Mouse (Mus musculus) forebrain, postnatal 0 days (tissue): ENCODE measurements around the gene Rufy2. TPM values are rescaled to one million over a fixed set of nuclear protein-coding genes. Genes with fewer than 3 reads are reported as not detected.
"Not testable (repeated sequence)": the region's sequence is repeated elsewhere in the genome, so short reads cannot be mapped to it uniquely, and the experiment has no call there.

Experiments used
- ATAC-seq: fragments of 200-750 bp; cut with Nextera tagmentation; 2 replicates; pipeline ENCODE4 v1.8.0; 2017; ENCODE audit warnings: mild to moderate bottlenecking, moderate library complexity
- DNase-seq: peaks from one replicate; pipeline ENCODE4 v3.0.0-alpha.2; 2015
- H3K27ac ChIP-seq: fragments of 300-500 bp; sonication (generic); 2 replicates; pipeline ENCODE4 v1.5.1; 2014; ENCODE audit warnings: low read depth, mild to moderate bottlenecking, antibody characterized with exemption, low read length, moderate library complexity, mixed read lengths
- H3K27me3 ChIP-seq: fragments of 300-500 bp; sonication (generic); 2 replicates; pipeline ENCODE4 v1.6.1; 2014; ENCODE audit warnings: mild to moderate bottlenecking, low read length, mixed read lengths; ENCODE audit not compliant: insufficient read depth
- H3K36me3 ChIP-seq: fragments of 300-500 bp; sonication (generic); 2 replicates; pipeline ENCODE4 v1.6.1; 2014; ENCODE audit warnings: mild to moderate bottlenecking, moderate library complexity; ENCODE audit not compliant: insufficient read depth
- H3K4me1 ChIP-seq: fragments of 300-500 bp; sonication (generic); 2 replicates; pipeline ENCODE4 v1.6.1; 2014; ENCODE audit warnings: antibody characterized with exemption; ENCODE audit not compliant: insufficient read depth
- H3K4me2 ChIP-seq: fragments of 300-500 bp; sonication (generic); 2 replicates; pipeline ENCODE4 v1.6.1; 2014; ENCODE audit warnings: low read depth, mild to moderate bottlenecking, moderate library complexity
- H3K4me3 ChIP-seq: fragments of 300-500 bp; sonication (generic); 2 replicates; pipeline ENCODE4 v1.5.1; 2014; ENCODE audit warnings: low read depth, low read length, mixed read lengths
- H3K9ac ChIP-seq: fragments of 300-500 bp; sonication (generic); 2 replicates; pipeline ENCODE4 v1.6.1; 2014; ENCODE audit warnings: mild to moderate bottlenecking
- H3K9me3 ChIP-seq: fragments of 300-500 bp; sonication (generic); 2 replicates; pipeline ENCODE4 v1.6.1; 2016; ENCODE audit warnings: low read length
- CTCF ChIP-seq: sonication (generic); IDR thresholded peaks from 2 replicates; pipeline ENCODE4 v1.5.1; 2016; ENCODE audit warnings: antibody characterized with exemption, control low read depth, low read depth
- WGBS: fragments of 180-500 bp; shearing (Covaris S2); extraction: QIAGEN DNeasy Blood & Tissue Kit; methylation state at CpG from one replicate; pipeline ENCODE4 v1.1.7; 2014; 5-methylcytosine and 5-hydroxymethylcytosine counted together
- polyA plus RNA-seq: library from polyadenylated mRNA; unstranded; fragments of >200 nt; fragmentation: Nextera tagmentation; extraction: Ambion mirVana; gene quantifications from 2 replicates; pipeline ENCODE4 v1.2.1, GENCODE M21; 2015
- total RNA-seq: library from RNA; depleted of rRNA; stranded (reverse); fragments of >200 nt; gene quantifications from 2 replicates; pipeline ENCODE4 v1.2.3, GENCODE M21; 2014

The Rufy2 gene
- total and polyA plus RNA-seq, 2 experiments from 2014 or later = 55.6 to 58.6 TPM

DNA sequence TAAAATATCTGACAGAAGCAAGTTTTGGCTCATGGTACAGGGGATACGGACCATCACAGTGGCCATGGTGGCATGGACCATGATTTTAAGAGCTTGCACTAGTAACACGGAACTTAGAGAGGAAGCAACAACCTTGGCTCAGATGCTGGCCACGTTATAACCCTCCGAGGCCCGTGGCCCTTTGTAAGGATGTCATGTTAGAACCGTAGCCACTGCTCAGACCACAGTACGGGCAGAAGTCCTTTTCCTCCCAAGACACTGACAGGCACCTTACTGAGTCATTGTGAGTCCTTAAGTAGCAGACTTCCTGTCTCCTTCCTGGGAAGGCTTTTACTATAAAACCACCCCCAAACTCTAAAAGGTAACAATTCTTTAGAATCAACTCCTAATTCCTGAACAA is 71.2 kb downstream of the Rufy2 start:
- ATAC-seq = no peak
- whole genome bisulfite sequencing = 70% methylated on average over 7 of the region's 7 CpGs
- no peaks in the 10 kb centered on the region for H3K36me3 ChIP-seq
- H3K4me2 ChIP-seq = no peak overlapping the region
- no peak overlapping the region for H3K27ac ChIP-seq
- no peaks in the 10 kb centered on the region for H3K4me1 ChIP-seq
- TF ChIP-seq CTCF = no peak
- DNase-seq = no peak
- H3K4me3 ChIP-seq = no peak overlapping the region
- H3K9ac ChIP-seq = no peak overlapping the region
- H3K9me3 ChIP-seq = no peaks in the 10 kb centered on the region
- H3K27me3 ChIP-seq = no peaks in the 10 kb centered on the region

DNA sequence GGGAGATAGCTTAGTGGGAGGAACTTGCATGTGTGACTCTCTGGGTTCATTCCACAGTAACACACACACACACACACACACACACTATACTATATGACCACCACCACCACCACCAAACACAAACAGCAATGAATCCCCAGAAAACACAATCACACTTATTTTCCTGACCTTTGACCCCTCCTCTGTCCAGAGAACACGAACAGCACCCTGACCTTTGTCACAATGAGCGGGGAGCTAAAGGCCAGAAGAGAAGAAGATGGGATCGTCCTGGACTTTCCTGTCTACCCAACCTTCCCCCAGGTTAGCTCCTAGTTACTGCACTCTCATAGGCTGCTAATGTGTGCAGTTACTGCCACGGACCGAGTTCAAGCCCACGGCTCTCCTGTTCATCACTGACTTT is 72.0 kb downstream of the Rufy2 start:
- H3K27me3 ChIP-seq = no peaks in the 10 kb centered on the region
- no peak overlapping the region for H3K27ac ChIP-seq
- DNase-seq (no peak), ATAC-seq (no peak)
- no peak for TF ChIP-seq CTCF
- H3K4me2 ChIP-seq = no peak overlapping the region
- WGBS = 87% methylated on average over 6 of the region's 6 CpGs
- no peak overlapping the region for H3K4me3 ChIP-seq
- no peak overlapping the region for H3K9ac ChIP-seq
- H3K36me3 ChIP-seq = no peaks in the 10 kb centered on the region
- H3K4me1 ChIP-seq = no peaks in the 10 kb centered on the region
- no peaks in the 10 kb centered on the region for H3K9me3 ChIP-seq

DNA sequence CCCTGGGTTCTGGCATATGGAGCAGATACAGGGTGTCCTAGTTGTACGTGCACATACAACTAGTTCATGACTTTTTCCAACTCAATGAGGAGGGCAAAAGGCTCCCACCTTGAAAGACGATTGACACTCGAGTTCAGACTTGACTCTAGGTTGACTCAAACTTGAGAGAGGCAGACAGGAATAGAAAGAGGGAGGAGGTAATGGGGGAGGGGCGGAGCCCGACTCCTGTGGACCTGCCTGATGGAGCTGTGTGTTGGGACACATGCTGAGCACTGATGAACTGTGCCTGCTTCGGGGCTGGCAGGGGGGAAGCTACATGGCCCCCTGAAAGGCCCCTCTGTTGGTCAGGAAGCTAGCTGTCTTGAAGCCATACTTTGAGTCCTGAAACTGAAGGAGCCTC is 73.0 kb downstream of the Rufy2 start:
- no peak for TF ChIP-seq CTCF
- H3K9ac ChIP-seq = no peak overlapping the region
- ATAC-seq (no peak), DNase-seq (no peak)
- WGBS = 60% methylated on average over 6 of the region's 6 CpGs
- no peak overlapping the region for H3K4me2 ChIP-seq
- H3K9me3 ChIP-seq = no peaks in the 10 kb centered on the region
- no peak overlapping the region for H3K27ac ChIP-seq
- H3K27me3 ChIP-seq = no peaks in the 10 kb centered on the region
- no peaks in the 10 kb centered on the region for H3K4me1 ChIP-seq
- H3K4me3 ChIP-seq = no peak overlapping the region
- no peaks in the 10 kb centered on the region for H3K36me3 ChIP-seq

DNA sequence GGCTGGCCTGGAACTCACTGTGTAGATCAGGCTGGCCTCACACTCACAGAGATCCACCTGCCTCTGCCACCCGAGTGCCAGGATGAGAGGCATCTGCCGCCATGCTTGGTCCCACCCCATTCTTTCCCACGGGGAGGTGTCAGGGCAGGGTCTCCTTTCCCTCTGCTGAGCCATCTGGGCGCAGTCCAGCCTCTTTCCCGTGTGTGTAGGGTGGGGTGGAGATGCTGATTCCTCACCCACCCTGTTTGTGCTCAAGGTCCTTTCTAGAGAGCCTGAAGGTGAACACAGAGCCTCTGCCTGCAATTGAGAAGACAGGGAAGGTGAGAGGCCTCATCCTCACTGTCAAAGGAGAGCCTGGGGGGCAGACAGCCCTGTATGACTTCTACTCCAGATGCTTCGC is 74.0 kb downstream of the Rufy2 start:
- ATAC-seq, H3K27ac ChIP-seq, H3K9ac ChIP-seq, H3K9me3 ChIP-seq, DNase-seq, H3K27me3 ChIP-seq, H3K4me1 ChIP-seq, H3K4me2 ChIP-seq, H3K4me3 ChIP-seq, H3K36me3 ChIP-seq: not testable (repeated sequence)
- WGBS = 89% methylated on average over 6 of the region's 6 CpGs

DNA sequence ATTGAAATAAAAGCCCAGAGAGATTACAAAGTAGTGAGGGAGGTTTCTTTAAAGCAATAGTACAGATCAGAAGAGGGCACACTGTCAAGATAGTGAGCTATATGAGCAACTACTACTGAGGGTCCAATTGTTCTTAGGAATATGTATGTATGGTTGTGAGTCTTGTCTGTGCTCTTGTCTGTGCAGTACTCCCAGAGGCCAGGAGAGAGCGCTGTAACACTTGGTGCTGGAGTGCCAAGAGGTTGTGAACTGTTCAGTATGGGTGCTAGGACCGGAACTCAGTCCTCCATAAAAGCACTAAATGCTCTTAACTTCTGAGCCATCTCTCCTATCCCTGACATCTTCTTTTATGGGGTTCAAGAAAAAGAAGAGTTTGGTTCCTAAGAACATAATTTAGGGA is 74.6 kb downstream of the Rufy2 start:
- WGBS = 78% methylated on average over 2 of the region's 2 CpGs
- ATAC-seq = no peak
- Histone ChIP-seq H3K9ac (no peak overlapping the region), H3K4me3 (no peak overlapping the region), H3K4me2 (no peak overlapping the region), H3K27ac (no peak overlapping the region), H3K4me1 (no peaks in the 10 kb centered on the region), H3K9me3 (no peaks in the 10 kb centered on the region), H3K27me3 (no peaks in the 10 kb centered on the region), H3K36me3 (no peaks in the 10 kb centered on the region)
- DNase-seq = no peak
- 0 out of 2 replicates have a peak, but pooled peaks have one; percentile 9 for TF ChIP-seq CTCF

DNA sequence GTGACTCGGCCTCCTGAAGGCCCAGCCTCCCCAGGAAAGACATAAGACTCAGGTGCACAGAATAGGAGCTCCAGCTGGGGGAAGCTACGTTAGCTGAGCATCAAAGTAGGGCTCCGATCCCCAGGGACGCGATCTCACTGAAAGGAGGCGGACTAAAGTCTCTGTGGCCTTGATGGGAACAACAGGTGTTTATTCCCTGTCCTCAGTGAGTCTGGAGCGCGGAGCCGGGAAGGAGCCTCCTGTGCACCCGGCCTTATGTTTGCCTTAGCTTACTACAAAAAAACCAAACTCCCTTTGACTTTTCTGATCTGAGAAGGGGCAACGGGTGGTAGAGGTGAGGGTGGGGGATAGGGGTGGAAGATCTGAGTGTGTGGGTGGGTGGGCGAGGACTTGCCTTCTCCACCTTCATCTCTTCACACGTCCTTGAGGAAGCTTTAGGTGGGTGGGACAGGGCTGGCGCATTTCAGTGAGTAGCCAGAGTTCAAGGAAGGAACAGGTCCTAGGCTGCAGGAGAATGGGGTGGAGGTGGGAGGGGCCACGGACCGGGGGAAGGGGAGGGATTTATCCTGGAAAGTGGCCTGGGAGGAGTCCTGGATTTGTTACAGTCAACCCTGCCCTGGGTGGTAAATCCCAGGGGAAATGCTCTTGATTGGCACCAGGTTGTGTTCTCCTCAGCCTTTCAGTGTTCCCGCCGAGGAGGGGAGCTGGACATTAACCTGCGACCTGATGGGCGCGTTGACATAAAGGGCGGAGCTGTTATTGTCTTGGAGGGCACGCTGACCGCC is 77.1 kb downstream of the Rufy2 start:
- Histone ChIP-seq H3K4me1 (no peaks in the 10 kb centered on the region), H3K4me3 (no peak overlapping the region), H3K4me2 (no peak overlapping the region), H3K9me3 (no peaks in the 10 kb centered on the region), H3K27me3 (no peaks in the 10 kb centered on the region), H3K9ac (no peak overlapping the region), H3K27ac (no peak overlapping the region), H3K36me3 (no peaks in the 10 kb centered on the region)
- no peak for TF ChIP-seq CTCF
- ATAC-seq (no peak), DNase-seq (no peak)
- WGBS = 50% methylated on average over 24 of the region's 24 CpGs

DNA sequence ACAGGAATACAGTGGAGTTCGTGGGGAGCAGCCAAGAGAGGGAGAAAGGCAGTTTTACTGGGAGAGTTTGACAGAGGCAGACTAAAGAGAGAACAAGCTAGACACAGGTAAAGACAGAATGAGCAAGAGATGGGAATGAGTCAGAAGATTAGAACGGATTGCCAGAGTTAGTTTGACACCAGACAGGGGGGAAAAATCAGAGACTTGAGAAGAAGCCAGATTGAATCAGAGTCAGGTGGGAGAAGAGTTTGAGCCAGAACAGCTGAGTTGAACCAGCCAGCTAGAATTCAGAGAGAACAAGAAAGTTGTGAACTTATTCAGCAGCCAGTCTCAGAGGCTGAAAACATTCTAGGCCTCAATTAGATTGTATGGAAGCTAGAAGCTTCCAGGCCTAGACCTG is 79.8 kb downstream of the Rufy2 start, which contains the start of gene Pbld1:
Pbld1 (plus strand) TSS at position 301 of the 400 bp plus-strand sequence.
- no peaks in the 10 kb centered on the region for H3K36me3 ChIP-seq
- no peaks in the 10 kb centered on the region for H3K9me3 ChIP-seq
- no peaks in the 10 kb centered on the region for H3K27me3 ChIP-seq
- no peaks in the 10 kb centered on the region for H3K4me1 ChIP-seq
- no peak within 1 kb of the TSS for H3K27ac ChIP-seq
- WGBS = 80% methylated on average over 2 of the region's 2 CpGs
- DNase-seq = no peak
- TF ChIP-seq CTCF = no peak
- no peak within 1 kb of the TSS for H3K4me2 ChIP-seq
- no peak within 1 kb of the TSS for H3K4me3 ChIP-seq
- no peak within 1 kb of the TSS for H3K9ac ChIP-seq
- no peak for ATAC-seq
